Mouse (Mus musculus): ENCODE data around the gene Cnot2. TPM values are rescaled to one million over a fixed set of nuclear protein-coding genes. Genes with fewer than 3 reads are reported as not detected.

Cnot2 gene
- polyA plus RNA-seq, 1 experiment from 2014 or later, result 88.1 TPM

DNA sequence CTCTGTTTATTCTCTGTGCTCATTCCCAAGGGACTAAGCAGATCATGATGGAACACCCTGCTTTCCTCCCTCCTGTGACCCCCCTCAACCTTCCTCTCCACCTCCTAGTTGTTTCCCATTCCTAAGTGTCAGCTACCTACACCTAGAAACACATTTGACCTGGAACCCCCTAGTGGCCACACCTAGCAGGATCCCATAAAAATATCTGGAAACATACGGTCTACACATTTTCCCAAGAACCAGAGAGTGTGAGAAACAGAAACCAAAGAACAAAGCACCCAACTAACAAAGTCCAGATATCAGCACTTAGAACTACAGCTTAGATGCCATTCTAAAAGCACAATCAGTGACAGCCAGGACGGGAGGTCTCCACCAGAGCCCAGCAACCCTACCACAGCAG lies 26.9 kb downstream of the Cnot2 start:
- Histone ChIP-seq H3K27ac (no peak overlapping the region), H3K9ac (no peak overlapping the region)

DNA sequence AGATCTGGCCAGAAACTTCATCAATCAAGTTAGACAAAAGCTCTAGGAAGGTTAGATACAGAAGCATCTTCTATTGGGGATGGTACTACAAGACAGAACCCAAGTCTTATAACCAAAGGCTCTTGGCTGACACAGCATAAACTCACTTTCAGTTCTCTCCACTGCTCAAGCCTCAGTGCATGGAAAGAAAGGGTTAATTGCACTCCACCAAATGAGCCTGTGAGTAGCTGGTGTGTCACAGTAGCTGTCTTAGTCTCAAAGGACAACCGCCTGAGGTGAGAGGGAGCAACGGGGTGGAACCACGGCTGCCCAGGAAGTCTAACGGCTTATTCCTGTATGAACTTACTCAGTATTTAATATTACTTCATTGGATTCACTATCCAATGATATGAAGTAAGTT lies 33.4 kb downstream of the Cnot2 start:
- no peak overlapping the region for H3K27ac ChIP-seq
- H3K4me1 ChIP-seq (replicated peaks), result no peaks in the 10 kb centered on the region
- no peak overlapping the region for H3K4me3 ChIP-seq (replicated peaks)
- H3K27me3 ChIP-seq (replicated peaks), result no peaks in the 10 kb centered on the region
- no peak overlapping the region for H3K4me2 ChIP-seq (replicated peaks)
- 51% methylated on average over 4 of the region's 4 CpGs for WGBS
- H3K9ac ChIP-seq, result no peak overlapping the region
- H3K36me3 ChIP-seq, result no peaks in the 10 kb centered on the region
- no peak for ATAC-seq
- no peaks in the 10 kb centered on the region for H3K9me3 ChIP-seq

More for the DNA sequence above, 26.9 kb downstream of the Cnot2 start:
- Histone ChIP-seq H3K4me2 (replicated peaks) (no peak overlapping the region), H3K4me3 (replicated peaks) (no peak overlapping the region), H3K36me3 (no peaks in the 10 kb centered on the region), H3K9me3 (no peaks in the 10 kb centered on the region), H3K4me1 (replicated peaks) (peaks cover 8% of the 10 kb centered on the region; the same call in 1 of the 2 replicates), H3K27me3 (replicated peaks) (no peaks in the 10 kb centered on the region)
- 59% methylated on average over 2 of the region's 2 CpGs for WGBS
- ATAC-seq, result 0 out of 2 replicates have a peak, but pooled peaks have one; percentile 31

DNA sequence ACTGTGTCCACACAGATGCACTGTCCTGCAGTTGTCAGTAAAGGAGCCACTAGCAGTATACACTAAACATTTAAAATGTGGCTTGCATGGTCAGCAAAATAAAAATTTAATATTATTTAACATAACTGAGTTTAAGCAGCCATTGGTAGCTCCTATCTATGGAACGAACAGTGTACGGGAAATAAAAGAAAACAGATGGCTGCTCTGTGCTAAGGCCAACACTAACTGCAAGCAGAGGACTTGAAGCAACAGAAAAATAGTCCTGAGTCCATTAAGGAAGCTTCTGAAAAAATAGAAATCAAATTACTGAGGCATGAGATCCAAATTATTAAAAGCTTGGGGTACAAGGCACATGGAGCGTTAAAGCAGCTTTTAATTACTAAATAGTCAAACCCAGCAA lies 35.1 kb downstream of the Cnot2 start:
- Histone ChIP-seq H3K4me2 (replicated peaks) (no peak overlapping the region), H3K4me3 (replicated peaks) (no peak overlapping the region), H3K27me3 (replicated peaks) (no peaks in the 10 kb centered on the region), H3K9me3 (no peaks in the 10 kb centered on the region), H3K9ac (no peak overlapping the region), H3K4me1 (replicated peaks) (no peaks in the 10 kb centered on the region), H3K27ac (no peak overlapping the region), H3K36me3 (no peaks in the 10 kb centered on the region)
- WGBS, result 84% methylated on average over 3 of the region's 3 CpGs
- ATAC-seq, result no peak

DNA sequence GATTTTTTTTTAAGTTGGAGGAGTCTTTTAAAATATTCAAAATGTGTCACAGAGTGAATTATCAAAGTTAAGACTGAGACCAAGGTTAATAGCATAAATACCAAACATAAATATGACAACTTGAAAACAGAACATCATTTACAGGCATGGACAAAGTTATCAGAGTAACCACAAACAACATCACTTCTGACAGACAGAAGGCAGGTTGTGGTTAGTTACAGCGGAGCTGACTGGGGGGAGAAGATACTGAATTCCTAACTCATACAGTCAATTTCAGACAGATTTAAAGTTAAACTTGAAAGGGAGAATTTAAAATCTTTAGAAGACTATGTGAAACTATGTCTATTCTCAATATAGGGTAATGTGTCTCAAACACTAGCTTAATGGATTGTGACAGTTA lies 38.2 kb downstream of the Cnot2 start:
- no peak overlapping the region for H3K9ac ChIP-seq
- ATAC-seq, result no peak
- H3K27ac ChIP-seq, result no peak overlapping the region
- H3K4me2 ChIP-seq (replicated peaks), result no peak overlapping the region
- no peaks in the 10 kb centered on the region for H3K9me3 ChIP-seq
- H3K36me3 ChIP-seq, result no peaks in the 10 kb centered on the region
- H3K27me3 ChIP-seq (replicated peaks), result no peaks in the 10 kb centered on the region
- H3K4me3 ChIP-seq (replicated peaks), result no peak overlapping the region
- H3K4me1 ChIP-seq (replicated peaks), result no peaks in the 10 kb centered on the region
- WGBS, result 90% methylated on average over 1 of the region's 1 CpGs

DNA sequence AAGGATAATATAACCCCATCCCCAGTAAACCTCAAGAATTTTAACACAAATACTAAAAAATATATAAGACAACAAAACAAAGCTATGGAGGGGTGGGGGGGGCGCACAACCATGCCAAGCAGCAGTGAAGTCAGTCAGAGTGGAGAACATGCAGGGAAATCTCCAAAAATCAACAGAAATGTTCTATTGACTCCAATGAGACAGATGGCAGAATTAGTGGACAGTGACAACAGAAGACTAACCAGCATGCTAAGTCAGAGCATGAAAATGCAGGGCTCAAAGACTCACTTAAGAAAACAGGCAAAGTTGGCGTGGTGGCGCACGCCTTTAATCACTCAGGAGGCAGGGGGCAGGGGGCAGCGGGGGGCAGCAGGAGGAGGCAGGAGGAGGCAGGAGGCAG lies 40.6 kb downstream of the Cnot2 start:
- Histone ChIP-seq H3K4me3 (replicated peaks) (no peak overlapping the region), H3K36me3 (no peaks in the 10 kb centered on the region), H3K4me2 (replicated peaks) (no peak overlapping the region), H3K9me3 (no peaks in the 10 kb centered on the region), H3K4me1 (replicated peaks) (peaks cover 2% of the 10 kb centered on the region; the same call in 1 of the 2 replicates), H3K27me3 (replicated peaks) (no peaks in the 10 kb centered on the region), H3K27ac (no peak overlapping the region), H3K9ac (no peak overlapping the region)
- 83% methylated on average over 5 of the region's 5 CpGs for WGBS
- ATAC-seq, result no peak

DNA sequence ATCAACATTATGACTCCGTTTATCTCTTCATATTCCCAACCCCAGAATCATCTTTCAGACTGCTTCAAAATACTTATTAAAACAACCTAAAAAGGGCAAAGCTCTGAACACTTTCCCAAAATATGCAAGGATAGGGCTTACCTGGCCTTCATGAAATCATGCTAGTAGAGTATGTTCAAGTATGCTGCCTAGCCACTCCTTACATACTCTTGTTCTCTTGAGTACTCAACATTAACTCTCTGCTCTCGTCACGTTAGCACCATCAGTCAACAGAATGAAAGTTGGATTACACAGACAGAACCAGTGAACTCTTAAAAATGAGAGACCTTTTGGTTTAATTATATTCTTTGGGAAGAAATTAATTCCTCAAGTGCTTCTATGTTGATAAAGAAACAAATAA lies 43.8 kb downstream of the Cnot2 start:
- Histone ChIP-seq H3K27me3 (replicated peaks) (no peaks in the 10 kb centered on the region), H3K4me2 (replicated peaks) (no peak overlapping the region), H3K4me1 (replicated peaks) (peaks cover 5% of the 10 kb centered on the region; the same call in 1 of the 2 replicates), H3K4me3 (replicated peaks) (no peak overlapping the region), H3K9me3 (no peaks in the 10 kb centered on the region), H3K9ac (no peak overlapping the region), H3K36me3 (no peaks in the 10 kb centered on the region), H3K27ac (no peak overlapping the region)
- ATAC-seq, result no peak
- WGBS, result 86% methylated on average over 3 of the region's 3 CpGs

DNA sequence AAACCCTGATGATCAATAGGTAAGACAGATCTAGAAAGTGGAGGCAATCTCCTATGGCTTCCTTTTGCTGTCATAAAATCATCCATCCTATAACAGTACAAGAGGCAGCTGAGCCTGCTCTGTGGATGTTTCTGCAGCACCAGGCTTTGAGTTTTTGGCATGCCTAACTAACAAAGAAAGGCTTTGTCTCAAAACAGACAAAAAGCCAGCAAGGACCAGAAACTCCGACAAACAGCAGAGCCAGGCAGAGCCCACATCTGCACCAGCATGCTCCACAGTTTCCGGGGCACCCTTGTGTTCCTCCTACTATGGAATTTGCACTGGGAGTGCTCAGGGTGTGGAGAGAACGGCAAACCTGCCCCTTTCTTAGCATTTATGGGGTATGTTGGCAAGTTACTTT lies 47.0 kb downstream of the Cnot2 start:
- no peaks in the 10 kb centered on the region for H3K9me3 ChIP-seq
- no peak overlapping the region for H3K4me3 ChIP-seq (replicated peaks)
- no peak overlapping the region for H3K27ac ChIP-seq
- ATAC-seq, result peak; percentile 77
- H3K4me2 ChIP-seq (replicated peaks), result no peak overlapping the region
- no peak overlapping the region for H3K9ac ChIP-seq
- WGBS, result 42% methylated on average over 3 of the region's 3 CpGs
- H3K36me3 ChIP-seq, result no peaks in the 10 kb centered on the region
- peaks cover 5% of the 10 kb centered on the region; the same call in 1 of the 2 replicates for H3K4me1 ChIP-seq (replicated peaks)
- H3K27me3 ChIP-seq (replicated peaks), result no peaks in the 10 kb centered on the region

DNA sequence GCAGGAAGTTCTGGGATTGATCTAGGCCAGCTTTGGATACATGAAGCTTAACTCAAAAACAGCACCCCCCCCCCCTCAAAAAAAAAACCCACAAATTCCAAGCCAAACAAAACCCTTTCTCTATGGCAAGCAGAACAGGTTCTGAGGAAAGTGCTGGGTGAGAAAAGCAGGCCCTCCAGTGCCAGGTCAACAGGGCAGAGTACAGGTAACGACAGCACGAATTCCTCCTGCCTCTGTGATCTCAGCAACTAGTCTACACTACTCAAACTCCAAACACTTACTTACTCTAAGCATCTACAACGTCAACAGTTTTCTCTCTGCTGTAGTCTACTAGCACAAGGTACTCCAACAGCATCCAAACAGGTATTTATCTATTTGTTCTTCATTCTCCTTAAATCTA lies 48.8 kb downstream of the Cnot2 start:
- no peak overlapping the region for H3K4me3 ChIP-seq (replicated peaks)
- no peak overlapping the region for H3K4me2 ChIP-seq (replicated peaks)
- no peaks in the 10 kb centered on the region for H3K27me3 ChIP-seq (replicated peaks)
- no peak overlapping the region for H3K9ac ChIP-seq
- no peaks in the 10 kb centered on the region for H3K36me3 ChIP-seq
- peak; percentile 50; the same call in 1 of the 2 replicates for ATAC-seq
- no peak overlapping the region for H3K27ac ChIP-seq
- WGBS, result 60% methylated on average over 3 of the region's 3 CpGs
- H3K4me1 ChIP-seq (replicated peaks), result peaks cover 5% of the 10 kb centered on the region; the same call in 1 of the 2 replicates
- H3K9me3 ChIP-seq, result no peaks in the 10 kb centered on the region

DNA sequence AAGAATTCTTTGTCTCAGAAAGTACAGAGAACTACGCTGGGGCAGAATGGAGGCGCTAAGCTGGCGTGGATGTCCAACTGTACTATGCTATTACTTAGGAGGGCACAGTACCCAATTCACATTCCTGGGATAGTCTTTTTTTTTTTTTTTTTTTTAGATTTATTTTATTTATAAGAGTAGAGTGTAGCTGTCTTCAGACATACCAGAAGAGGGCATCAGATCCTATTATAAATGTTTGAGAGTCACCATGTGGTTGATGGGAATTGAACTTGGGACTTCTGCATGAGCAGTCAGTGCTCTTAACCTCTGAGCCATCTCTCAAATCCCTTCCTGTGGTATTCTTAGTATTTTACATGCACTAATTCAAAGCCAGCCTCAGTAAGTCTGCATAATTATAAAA lies 50.2 kb downstream of the Cnot2 start:
- 87% methylated on average over 3 of the region's 3 CpGs for WGBS
- Histone ChIP-seq H3K9me3 (no peaks in the 10 kb centered on the region), H3K4me3 (replicated peaks) (no peak overlapping the region), H3K36me3 (no peaks in the 10 kb centered on the region), H3K27me3 (replicated peaks) (no peaks in the 10 kb centered on the region), H3K4me2 (replicated peaks) (no peak overlapping the region), H3K27ac (no peak overlapping the region), H3K4me1 (replicated peaks) (peaks cover 2% of the 10 kb centered on the region; the same call in 1 of the 2 replicates), H3K9ac (no peak overlapping the region)
- ATAC-seq, result no peak

DNA sequence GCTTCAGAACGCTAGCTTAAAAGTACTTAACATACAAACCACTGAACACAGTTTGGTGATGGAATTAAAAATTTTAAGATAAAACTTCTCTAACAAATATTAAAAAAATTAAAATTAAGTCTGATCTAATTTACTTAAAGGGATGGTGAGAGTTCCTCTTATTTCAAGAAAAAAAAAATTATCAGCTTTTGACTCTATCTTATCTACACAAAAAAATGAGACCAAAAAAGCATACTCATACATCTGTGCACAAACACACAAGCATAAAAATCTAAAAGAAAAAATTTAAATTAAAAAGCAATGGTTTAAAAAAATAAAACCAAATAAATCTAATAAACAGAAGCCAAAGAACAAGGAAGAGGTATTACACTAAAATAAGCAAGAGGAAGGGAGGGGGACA lies 61.7 kb downstream of the Cnot2 start:
- ATAC-seq, result no peak
- H3K4me3 ChIP-seq (replicated peaks), result no peak overlapping the region
- no peaks in the 10 kb centered on the region for H3K36me3 ChIP-seq
- H3K4me1 ChIP-seq (replicated peaks), result no peaks in the 10 kb centered on the region
- H3K9ac ChIP-seq, result no peak overlapping the region
- no peak overlapping the region for H3K27ac ChIP-seq
- 95% methylated on average over 1 of the region's 1 CpGs for WGBS
- no peaks in the 10 kb centered on the region for H3K9me3 ChIP-seq
- no peaks in the 10 kb centered on the region for H3K27me3 ChIP-seq (replicated peaks)
- no peak overlapping the region for H3K4me2 ChIP-seq (replicated peaks)

DNA sequence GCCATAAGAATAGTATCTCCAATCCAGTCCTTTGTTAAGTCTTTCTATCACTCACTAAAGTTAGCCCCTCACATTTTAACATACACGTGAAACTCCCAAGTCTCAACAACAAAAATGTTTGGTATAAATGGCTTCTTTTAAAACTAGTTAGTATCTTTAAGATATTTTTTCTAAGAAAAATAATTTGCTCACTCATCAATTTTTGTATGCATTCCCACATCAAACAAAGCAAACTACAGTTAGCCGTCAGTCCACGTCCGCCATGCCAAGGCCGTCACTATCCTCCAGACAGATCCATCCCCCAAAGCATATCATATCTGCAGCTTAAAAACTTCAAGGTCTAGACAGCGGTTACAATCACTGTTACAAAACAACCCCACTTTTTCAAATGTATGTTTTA lies 65.7 kb downstream of the Cnot2 start:
- H3K4me1 ChIP-seq (replicated peaks), result no peaks in the 10 kb centered on the region
- H3K4me3 ChIP-seq (replicated peaks), result no peak overlapping the region
- H3K4me2 ChIP-seq (replicated peaks), result no peak overlapping the region
- no peaks in the 10 kb centered on the region for H3K27me3 ChIP-seq (replicated peaks)
- H3K9me3 ChIP-seq, result no peaks in the 10 kb centered on the region
- no peak overlapping the region for H3K9ac ChIP-seq
- H3K27ac ChIP-seq, result no peak overlapping the region
- no peaks in the 10 kb centered on the region for H3K36me3 ChIP-seq
- WGBS, result 91% methylated on average over 6 of the region's 6 CpGs
- ATAC-seq, result no peak

DNA sequence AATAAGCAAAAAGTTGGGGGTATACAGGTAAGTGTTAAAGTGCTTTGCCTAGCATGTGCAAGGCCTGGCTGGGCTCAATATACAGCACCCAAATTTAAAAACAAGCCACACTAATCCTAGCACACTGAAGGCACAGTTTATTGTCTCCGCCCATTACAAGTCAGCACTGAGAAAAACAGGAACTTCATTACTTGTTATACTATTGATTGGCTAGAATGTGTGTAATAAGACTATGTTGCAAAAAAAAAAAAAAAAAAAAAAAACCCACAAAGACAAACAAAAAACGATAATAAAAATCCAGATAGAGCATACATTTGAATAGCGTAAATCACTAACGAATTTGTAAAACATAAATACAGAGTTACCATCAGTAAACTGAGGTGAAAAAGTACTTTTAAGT lies 66.2 kb downstream of the Cnot2 start:
- WGBS, result 96% methylated on average over 4 of the region's 4 CpGs
- no peaks in the 10 kb centered on the region for H3K27me3 ChIP-seq (replicated peaks)
- no peak overlapping the region for H3K4me3 ChIP-seq (replicated peaks)
- H3K4me1 ChIP-seq (replicated peaks), result no peaks in the 10 kb centered on the region
- no peak overlapping the region for H3K9ac ChIP-seq
- no peaks in the 10 kb centered on the region for H3K36me3 ChIP-seq
- H3K4me2 ChIP-seq (replicated peaks), result no peak overlapping the region
- H3K9me3 ChIP-seq, result no peaks in the 10 kb centered on the region
- no peak for ATAC-seq
- no peak overlapping the region for H3K27ac ChIP-seq

DNA sequence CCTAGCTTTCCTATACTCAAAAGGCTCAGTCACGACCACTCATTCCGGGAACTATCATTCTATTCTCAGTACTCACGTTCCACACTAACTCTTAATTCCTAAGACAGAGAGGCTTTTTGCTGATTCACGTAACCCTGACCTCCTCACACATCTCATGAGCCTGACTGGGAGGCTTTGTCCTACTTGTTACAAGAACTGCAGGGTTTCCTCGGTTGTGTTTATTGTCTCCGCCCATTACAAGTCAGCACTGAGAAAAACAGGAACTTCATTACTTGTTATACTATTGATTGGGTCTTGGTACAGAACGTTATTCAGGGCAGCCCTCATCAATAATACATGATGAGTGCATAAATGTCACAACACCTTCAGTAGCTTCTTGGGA lies 68.1 kb downstream of the Cnot2 start:
- no peak overlapping the region for H3K4me2 ChIP-seq (replicated peaks)
- no peaks in the 10 kb centered on the region for H3K9me3 ChIP-seq
- no peak overlapping the region for H3K9ac ChIP-seq
- 67% methylated on average over 7 of the region's 7 CpGs for WGBS
- no peak overlapping the region for H3K4me3 ChIP-seq (replicated peaks)
- no peaks in the 10 kb centered on the region for H3K4me1 ChIP-seq (replicated peaks)
- no peaks in the 10 kb centered on the region for H3K36me3 ChIP-seq
- H3K27ac ChIP-seq, result no peak overlapping the region
- ATAC-seq, result no peak
- no peaks in the 10 kb centered on the region for H3K27me3 ChIP-seq (replicated peaks)

Measured in intestine, embryonic 15.5 days (tissue).